Mouse (Mus musculus) stomach, postnatal 0 days (tissue): ENCODE data around the gene Ano10. TPM values are rescaled to one million over a fixed set of nuclear protein-coding genes. Genes with fewer than 3 reads are reported as not detected.

Experiments
- ATAC-seq: fragments of 200-750 bp; cut with Nextera tagmentation; 2 replicates; pipeline ENCODE4 v1.8.0; 2017; ENCODE audit not compliant: low FRiP score, low TSS enrichment
- DNase-seq: peaks from one replicate; pipeline ENCODE4 v3.0.0-alpha.2; 2016; ENCODE audit warnings: low spot score
- H3K27ac ChIP-seq: fragments of 300-500 bp; sonication (generic); replicated peaks from 2 replicates; pipeline ENCODE4 v1.5.1; 2014; ENCODE audit warnings: mild to moderate bottlenecking, control low read depth
- H3K27me3 ChIP-seq: fragments of 300-500 bp; sonication (generic); 2 replicates; pipeline ENCODE4 v1.6.1; 2014; ENCODE audit warnings: low read length; ENCODE audit not compliant: control insufficient read depth, insufficient read depth
- H3K36me3 ChIP-seq: fragments of 300-500 bp; sonication (generic); 2 replicates; pipeline ENCODE4 v1.6.1; 2014; ENCODE audit warnings: low read length, mixed read lengths; ENCODE audit not compliant: control insufficient read depth, insufficient read depth
- H3K4me1 ChIP-seq: fragments of 300-500 bp; sonication (generic); replicated peaks from 2 replicates; pipeline ENCODE4 v1.6.1; 2014; ENCODE audit warnings: antibody characterized with exemption; ENCODE audit not compliant: control insufficient read depth, insufficient read depth
- H3K4me2 ChIP-seq: fragments of 300-500 bp; sonication (generic); replicated peaks from 2 replicates; pipeline ENCODE4 v1.6.1; 2014; ENCODE audit warnings: low read depth, mild to moderate bottlenecking, control low read depth, moderate library complexity
- H3K4me3 ChIP-seq: fragments of 300-500 bp; sonication (generic); 2 replicates; pipeline ENCODE4 v1.5.1; 2014; ENCODE audit warnings: low read depth, low read length, control low read depth
- H3K9ac ChIP-seq: fragments of 300-500 bp; sonication (generic); 2 replicates; pipeline ENCODE4 v1.6.1; 2014; ENCODE audit warnings: mild to moderate bottlenecking, low read length, control low read depth, mixed read lengths
- H3K9me3 ChIP-seq: fragments of 300-500 bp; sonication (generic); 2 replicates; pipeline ENCODE4 v1.6.1; 2016; ENCODE audit warnings: low read length; ENCODE audit not compliant: control insufficient read depth
- CTCF ChIP-seq: IDR thresholded peaks from 2 replicates; pipeline ENCODE4 v1.5.1; 2016; ENCODE audit warnings: antibody characterized with exemption, low read depth, mild to moderate bottlenecking, moderate library complexity
- EP300 ChIP-seq: optimal IDR thresholded peaks from 2 replicates; pipeline ENCODE3; 2016; ENCODE audit warnings: antibody characterized with exemption
- WGBS: fragments of 180-500 bp; shearing (Covaris S2); extraction: QIAGEN DNeasy Blood & Tissue Kit; methylation state at CpG from one replicate; pipeline ENCODE4 v1.1.7; 2014; 5-methylcytosine and 5-hydroxymethylcytosine counted together
- microRNA-seq: library from miRNA; unstranded; fragments of <30 nt; microRNA quantifications from one replicate; pipeline ENCODE4, GENCODE M21; 2016
- polyA plus RNA-seq: library from polyadenylated mRNA; unstranded; fragments of >200 nt; fragmentation: Nextera tagmentation; extraction: Ambion mirVana; gene quantifications from 2 replicates; pipeline ENCODE4 v1.2.1, GENCODE M21; 2015

Ano10 gene
- polyA plus RNA-seq, 1 experiment from 2014 or later: 30.8 TPM

DNA sequence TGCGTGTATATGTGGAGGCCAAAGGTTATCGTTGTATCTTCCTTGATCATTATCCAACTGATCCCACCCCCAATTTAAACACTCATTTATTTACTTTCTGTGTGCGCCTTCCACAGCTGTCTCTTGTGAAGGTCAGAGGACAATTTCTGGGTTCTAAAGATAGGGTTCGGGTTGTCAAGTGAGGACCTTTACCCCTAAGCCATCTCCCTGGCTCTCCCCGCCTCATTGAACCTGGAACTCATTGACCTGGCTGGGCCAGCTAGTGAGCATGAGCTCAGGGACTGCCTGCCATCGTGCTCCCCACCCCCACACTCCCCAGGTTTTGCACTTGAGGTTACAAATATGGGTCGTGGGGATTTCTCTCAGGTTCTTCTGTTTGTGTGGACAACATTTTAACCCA is 162.1 kb downstream of the Ano10 start:
- Histone ChIP-seq H3K27me3 (no peaks in the 10 kb centered on the region), H3K9ac (no peak overlapping the region), H3K4me2 (no peak overlapping the region), H3K36me3 (no peaks in the 10 kb centered on the region; the same call in 1 of the 2 replicates), H3K27ac (no peak overlapping the region), H3K4me3 (no peak overlapping the region), H3K4me1 (peaks cover 7% of the 10 kb centered on the region; the same call in 1 of the 2 replicates), H3K9me3 (no peaks in the 10 kb centered on the region)
- TF ChIP-seq EP300 (no peak), CTCF (no peak)
- WGBS: 72% methylated on average over 7 of the region's 7 CpGs
- no peak for ATAC-seq
- no peak for DNase-seq

DNA sequence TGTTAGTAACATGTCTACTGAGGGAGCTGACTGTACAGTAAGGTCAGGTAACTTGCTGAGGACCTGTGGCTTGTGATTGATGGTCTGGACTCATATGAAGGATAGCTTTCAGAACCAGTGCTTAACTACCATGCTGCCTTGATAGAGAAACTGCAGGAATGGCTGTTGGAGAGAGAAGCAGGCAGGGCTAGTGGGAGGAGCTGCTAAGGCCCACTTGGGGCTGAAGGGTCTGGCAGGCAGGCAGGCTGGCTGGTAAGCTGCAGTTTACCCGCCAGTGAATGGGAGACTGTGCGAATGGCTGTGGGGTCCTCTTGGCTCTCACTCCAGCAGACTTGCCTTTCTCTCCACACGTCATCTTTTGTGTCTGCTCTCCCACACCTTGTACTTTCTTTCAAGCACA is 163.6 kb downstream of the Ano10 start:
- no peak overlapping the region for H3K27ac ChIP-seq
- H3K27me3 ChIP-seq: no peaks in the 10 kb centered on the region
- no peaks in the 10 kb centered on the region for H3K36me3 ChIP-seq
- 44% methylated on average over 3 of the region's 3 CpGs for WGBS
- no peak for ATAC-seq
- TF ChIP-seq EP300 (no peak), CTCF (no peak)
- H3K4me2 ChIP-seq: no peak overlapping the region
- no peaks in the 10 kb centered on the region for H3K9me3 ChIP-seq
- H3K4me3 ChIP-seq: no peak overlapping the region
- peaks cover 7% of the 10 kb centered on the region; the same call in 1 of the 2 replicates for H3K4me1 ChIP-seq
- H3K9ac ChIP-seq: no peak overlapping the region
- no peak for DNase-seq

DNA sequence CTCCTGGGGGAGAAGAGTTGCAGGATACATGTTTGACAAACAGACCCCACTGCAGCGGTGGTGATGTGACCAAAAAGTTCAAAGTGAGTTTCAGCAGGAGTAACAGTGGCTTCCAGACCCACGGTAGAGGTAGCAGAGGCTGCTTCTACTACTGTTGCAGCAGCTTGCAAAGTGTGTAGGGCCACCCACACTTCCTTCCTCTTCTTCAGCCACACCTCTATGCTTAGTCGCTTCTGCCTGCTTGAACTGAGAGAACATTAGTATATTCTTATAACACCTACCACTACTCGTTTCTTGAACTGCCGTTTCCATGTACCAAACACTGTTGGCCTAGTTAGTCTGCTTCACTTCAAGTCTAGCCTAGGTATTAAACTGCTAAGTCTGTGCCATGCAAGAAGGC is 165.5 kb downstream of the Ano10 start:
- Histone ChIP-seq H3K4me3 (no peak overlapping the region), H3K4me2 (no peak overlapping the region), H3K4me1 (peaks cover 5% of the 10 kb centered on the region; the same call in 1 of the 2 replicates), H3K36me3 (no peaks in the 10 kb centered on the region), H3K9me3 (no peaks in the 10 kb centered on the region), H3K27ac (no peak overlapping the region), H3K27me3 (no peaks in the 10 kb centered on the region), H3K9ac (no peak overlapping the region)
- 51% methylated on average over 5 of the region's 5 CpGs for WGBS
- no peak for DNase-seq
- no peak for ATAC-seq
- TF ChIP-seq CTCF (no peak), EP300 (no peak)

DNA sequence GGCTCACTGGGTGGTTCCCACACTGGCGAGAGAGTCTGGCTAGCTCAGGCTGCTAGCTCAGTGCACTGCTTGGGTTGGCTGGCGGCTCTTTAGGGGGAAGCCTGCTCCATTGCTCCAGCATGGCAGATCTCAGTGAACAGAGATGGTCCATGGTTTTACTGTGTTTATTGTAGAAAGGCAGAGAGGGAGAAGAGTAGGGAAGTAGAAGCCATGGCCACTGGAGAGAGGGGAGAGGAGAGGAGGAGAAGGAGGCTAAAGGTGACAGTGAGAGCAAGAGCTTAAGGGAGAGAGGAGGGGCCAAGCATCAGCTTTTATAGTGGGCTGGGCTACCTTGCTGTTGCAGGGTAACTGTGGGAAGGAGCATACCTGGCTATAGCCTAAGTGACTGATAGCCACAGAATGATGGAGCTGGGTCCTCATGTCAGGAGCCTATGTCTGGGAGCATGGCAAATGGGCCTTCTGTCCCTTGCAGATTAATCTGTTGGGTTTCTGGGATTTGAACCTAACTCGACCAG is 166.9 kb downstream of the Ano10 start:
- H3K9me3 ChIP-seq: no peaks in the 10 kb centered on the region
- WGBS: 59% methylated on average over 3 of the region's 3 CpGs
- no peak overlapping the region for H3K9ac ChIP-seq
- TF ChIP-seq EP300 (no peak), CTCF (no peak)
- ATAC-seq (no peak), DNase-seq (no peak)
- peaks cover 5% of the 10 kb centered on the region; the same call in 1 of the 2 replicates for H3K4me1 ChIP-seq
- no peak overlapping the region for H3K4me3 ChIP-seq
- H3K27ac ChIP-seq: no peak overlapping the region
- no peak overlapping the region for H3K4me2 ChIP-seq
- H3K27me3 ChIP-seq: no peaks in the 10 kb centered on the region
- no peaks in the 10 kb centered on the region for H3K36me3 ChIP-seq

DNA sequence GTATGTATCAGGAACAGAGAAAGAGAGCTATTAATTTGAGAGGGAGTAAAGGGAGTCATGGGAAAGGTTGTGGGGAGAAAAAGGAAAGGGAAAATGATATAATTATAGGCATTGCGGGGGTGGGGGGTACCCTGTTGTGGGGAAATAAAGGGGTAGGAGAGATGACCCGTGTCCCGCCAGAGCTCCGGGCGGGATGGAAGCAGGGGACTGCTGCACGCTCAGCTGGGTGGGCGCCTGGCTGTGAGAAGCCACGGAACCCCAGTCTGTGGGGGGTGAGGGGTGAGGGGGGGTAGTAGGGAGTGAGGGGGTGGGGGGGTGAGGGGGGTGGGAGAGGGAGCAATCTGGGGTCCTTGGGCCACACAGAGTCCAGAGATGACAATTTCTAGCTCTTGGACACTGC is 167.4 kb downstream of the Ano10 start:
- DNase-seq (no peak), ATAC-seq (no peak)
- Histone ChIP-seq H3K4me2 (no peak overlapping the region), H3K9ac (no peak overlapping the region), H3K4me1 (peaks cover 5% of the 10 kb centered on the region; the same call in 1 of the 2 replicates), H3K9me3 (no peaks in the 10 kb centered on the region), H3K36me3 (no peaks in the 10 kb centered on the region), H3K4me3 (no peak overlapping the region), H3K27ac (no peak overlapping the region), H3K27me3 (no peaks in the 10 kb centered on the region)
- TF ChIP-seq CTCF (no peak), EP300 (no peak)
- 89% methylated on average over 5 of the region's 8 CpGs for WGBS

Small RNAs within 50 kb of the gene (microRNA-seq; reads per million reads assigned to microRNA genes)
- not detected for gene Mir8106

Other genes starting within 250 kb of the Ano10 start
- 34.0 and 38.2 TPM in 2 replicates for gene Snrk, start 177.2 kb downstream of the Ano10 start, polyA plus RNA-seq
- 39.4 and 45.1 TPM in 2 replicates for gene Abhd5, start 57.2 kb upstream of the Ano10 start, polyA plus RNA-seq